Mouse (Mus musculus): ENCODE results near the gene Stk11.

DNA sequence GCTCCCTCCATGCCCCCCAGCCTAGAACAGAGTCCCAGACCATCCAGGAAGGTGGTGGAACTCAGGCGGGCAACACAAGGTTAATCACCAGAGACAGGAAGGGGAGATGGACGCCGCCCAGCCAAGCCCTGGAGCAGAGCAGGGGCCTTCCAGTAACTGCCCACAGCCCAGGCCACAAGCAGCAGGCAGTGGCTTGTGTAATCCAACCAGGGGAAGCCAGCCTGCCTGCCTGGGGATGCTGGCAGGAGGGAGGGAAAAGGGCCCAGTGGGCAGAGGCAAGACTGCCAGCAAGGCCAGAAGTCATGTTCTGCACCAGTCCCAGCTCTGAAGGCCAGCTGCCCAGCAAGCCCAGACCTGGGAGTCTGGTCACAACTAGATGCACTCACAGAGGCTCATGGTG lies 28.8 kb upstream of the Stk11 start:
- no peak for TF ChIP-seq CTCF (IDR thresholded peaks at IDR 0.05; ENCODE audit: low read depth, low read length)
- TF ChIP-seq POLR2A (IDR thresholded peaks at IDR 0.05; ENCODE audit: extremely low read depth, insufficient read depth, low read length): no peak

All from liver, adult 2 months (tissue).